Mouse (Mus musculus) left cerebral cortex, adult 9 months (tissue): ENCODE data around the gene Snx9.

Experiments used
- DNase-seq, 2 experiments: peaks; one replicate each; pipeline ENCODE4 v3.0.0; 2022; ENCODE audit warnings: low spot score in 2 of 2

Gene Snx9

GRCm38 (mm10) chr17:5878878-5879277, 37.7 kb downstream of the Snx9 start:
- no peak for DNase-seq

GRCm38 (mm10) chr17:5885474-5885873, 44.3 kb downstream of the Snx9 start:
- DNase-seq, result no peak

DNA sequence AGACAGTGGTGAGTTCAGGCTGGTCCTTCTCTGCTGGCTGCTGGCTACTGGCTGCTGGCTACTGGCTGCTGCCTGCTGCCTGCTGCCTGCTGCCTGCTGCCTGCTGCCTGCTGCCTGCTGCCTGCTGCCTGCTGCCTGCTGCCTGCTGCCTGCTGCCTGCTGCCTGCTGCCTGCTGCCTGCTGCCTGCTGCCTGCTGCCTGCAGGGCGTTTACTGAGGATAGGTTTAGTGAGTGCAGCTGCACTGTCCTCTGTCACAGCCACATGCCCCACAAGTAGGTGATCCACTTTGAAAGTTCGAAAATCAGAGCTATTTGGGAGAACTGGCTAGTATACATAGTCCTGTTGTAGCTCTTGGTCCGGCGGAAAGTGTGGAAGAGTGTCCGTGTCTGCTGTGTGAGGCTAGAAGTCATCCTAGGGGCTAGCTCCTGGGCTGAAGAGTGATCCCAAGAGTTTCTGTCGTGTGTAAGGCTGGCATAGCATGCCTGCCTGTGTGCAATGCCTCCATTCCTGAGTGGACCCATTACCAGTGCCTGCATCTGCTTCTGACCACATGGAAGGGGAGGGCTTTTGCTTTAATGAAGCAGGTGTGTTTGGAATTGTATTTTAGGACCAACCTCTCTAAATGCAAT, 45.2 kb downstream of the Snx9 start:
- DNase-seq, result no peak

- DNase-seq, result peak in 1 of 2 experiments; percentile 48
These were observed 46.0 kb downstream of the Snx9 start for GRCm38 (mm10) chr17:5886943-5887800.

DNA sequence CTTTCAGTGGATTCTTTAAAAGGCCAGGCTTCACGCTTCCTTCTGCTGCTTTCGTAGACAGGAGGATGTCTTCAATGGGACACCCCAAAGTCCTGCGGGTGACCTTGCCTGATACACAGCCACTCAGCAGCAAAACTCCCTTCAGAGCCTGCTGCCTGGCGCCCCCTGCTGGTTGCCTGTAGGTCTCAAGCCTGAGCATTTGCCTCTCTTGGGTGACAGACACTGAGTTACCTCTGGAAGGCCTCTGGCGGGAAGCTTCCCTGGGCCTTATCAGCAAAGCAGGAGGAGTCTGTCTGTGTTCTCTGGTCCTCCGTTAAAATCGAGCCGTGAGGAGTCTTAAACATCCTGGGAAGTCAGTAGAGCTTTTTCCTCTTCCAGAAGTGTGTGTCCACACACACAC, 49.3 kb downstream of the Snx9 start:
- DNase-seq, result peak in 1 of 2 experiments; percentile 75

DNA sequence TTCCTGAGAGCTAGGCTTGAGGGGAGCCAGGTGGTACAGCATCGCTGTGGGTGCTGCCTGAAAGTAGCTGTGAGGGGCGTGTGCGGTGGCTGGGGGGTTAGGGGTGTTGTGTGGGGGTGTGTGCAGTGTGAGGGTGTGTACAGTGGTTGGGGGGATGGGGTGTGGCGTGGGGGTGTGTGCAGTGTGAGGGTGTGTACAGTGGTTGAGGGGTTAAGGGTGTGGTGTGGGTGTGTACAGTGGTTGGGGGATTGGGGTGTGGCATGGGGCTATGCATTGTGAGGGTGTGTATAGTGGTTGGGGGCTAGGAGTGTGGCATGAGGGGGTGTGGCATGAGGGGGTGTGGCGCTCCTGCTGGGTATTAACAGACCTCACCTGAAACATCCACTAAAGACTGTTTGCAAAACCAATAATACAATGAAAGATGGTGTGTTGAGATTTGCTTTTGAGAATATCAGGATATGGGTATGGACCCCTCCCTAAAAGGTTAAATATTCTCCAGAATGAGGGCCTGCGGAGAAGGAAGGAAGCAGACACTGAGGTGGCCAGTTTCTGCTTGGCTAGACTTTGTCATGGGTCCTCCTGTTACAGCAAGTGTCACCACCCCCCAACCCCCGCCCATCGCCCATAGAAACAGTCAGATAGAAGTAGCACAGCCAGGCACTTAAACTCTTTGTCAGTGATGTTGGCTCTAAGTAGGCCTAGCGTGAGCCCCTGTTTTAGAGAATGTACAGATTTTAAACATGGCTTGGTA, 51.0 kb downstream of the Snx9 start:
- no peak for DNase-seq

DNA sequence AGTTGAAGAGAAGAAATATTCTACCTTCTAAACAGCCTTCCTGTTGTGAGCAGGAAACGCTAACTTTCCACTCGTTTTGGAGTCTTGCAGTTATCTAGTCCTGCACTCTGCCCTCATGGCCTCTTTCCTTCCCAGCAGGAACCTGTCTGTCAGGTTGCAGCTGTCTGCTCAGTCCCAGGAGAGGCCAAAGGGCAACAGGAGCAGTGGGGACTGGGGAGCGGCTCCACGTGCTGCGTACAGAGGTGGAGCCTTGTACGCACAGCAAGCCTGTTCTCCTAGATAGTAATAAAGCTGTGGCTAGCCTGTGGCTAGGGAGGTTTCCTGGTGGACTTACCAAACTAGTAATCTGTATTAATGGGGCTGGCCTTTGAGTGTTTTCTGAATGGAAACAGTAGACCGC, 52.0 kb downstream of the Snx9 start:
- DNase-seq, result no peak

DNA sequence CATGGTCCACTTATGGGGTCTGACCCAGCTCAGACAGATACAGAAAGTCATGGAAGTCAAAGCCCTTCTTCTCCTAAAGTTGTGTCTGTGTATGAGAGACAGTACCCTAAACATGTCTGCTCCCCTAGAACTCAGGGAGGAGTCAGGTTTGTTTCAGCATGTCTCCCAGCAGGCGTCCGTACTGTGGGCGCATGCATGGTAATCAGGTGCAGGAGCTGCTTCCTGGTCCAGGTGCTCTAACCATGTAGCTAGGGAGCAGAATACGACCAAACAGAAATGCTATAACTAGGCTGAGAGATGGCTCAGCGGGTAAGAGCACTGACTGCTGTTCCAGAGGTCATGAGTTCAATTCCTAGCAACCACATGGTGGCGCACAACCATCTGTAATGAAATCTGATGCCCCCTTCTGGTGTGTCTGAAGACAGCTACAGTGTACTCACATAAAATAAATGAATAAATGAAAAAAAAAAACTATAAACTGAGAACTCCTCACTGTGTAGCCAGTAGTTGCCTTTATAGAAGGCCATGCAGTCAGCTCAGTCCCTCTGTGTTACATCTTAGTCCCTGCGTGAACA, 52.5 kb downstream of the Snx9 start:
- DNase-seq, result no peak

DNA sequence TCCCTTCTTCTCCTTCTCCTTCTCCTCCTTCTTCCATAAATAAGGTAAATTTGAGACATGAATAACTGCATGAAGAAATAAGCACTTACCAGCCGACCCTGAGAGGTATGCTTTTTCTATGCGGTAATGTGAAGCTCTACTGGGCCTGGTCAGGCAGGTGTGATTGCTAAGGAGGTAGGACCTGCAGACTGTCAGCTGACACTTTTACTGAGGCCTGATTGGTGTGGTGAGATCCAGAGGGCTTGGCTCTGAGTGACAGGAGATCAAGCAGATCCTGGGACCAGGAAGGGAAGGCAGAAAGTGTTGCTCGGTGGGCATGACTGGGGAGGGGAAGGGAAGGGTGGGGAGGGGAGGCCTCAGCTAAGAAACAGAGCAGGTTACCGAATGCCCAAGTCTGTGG, 54.9 kb downstream of the Snx9 start:
- DNase-seq, result no peak

DNA sequence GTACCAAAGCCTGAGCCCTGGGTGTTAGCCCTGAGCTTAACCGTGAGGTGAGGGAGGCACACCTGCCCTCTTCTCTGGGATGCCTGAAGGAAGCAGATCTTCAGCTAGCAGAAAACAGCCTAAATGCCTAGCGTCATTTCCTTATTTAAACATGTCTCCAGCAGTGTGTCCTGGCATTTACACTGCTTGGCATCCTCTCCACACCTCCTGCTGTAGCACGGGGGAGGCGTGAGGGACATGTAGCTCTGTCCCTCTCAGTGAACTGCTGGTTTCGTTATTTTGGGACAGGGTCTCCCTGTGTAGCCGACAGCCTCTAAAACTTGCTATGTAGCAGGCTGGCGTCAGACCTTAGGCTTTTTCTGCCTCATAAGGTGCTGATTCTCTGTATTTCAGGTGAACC, 55.5 kb downstream of the Snx9 start:
- DNase-seq, result no peak

DNA sequence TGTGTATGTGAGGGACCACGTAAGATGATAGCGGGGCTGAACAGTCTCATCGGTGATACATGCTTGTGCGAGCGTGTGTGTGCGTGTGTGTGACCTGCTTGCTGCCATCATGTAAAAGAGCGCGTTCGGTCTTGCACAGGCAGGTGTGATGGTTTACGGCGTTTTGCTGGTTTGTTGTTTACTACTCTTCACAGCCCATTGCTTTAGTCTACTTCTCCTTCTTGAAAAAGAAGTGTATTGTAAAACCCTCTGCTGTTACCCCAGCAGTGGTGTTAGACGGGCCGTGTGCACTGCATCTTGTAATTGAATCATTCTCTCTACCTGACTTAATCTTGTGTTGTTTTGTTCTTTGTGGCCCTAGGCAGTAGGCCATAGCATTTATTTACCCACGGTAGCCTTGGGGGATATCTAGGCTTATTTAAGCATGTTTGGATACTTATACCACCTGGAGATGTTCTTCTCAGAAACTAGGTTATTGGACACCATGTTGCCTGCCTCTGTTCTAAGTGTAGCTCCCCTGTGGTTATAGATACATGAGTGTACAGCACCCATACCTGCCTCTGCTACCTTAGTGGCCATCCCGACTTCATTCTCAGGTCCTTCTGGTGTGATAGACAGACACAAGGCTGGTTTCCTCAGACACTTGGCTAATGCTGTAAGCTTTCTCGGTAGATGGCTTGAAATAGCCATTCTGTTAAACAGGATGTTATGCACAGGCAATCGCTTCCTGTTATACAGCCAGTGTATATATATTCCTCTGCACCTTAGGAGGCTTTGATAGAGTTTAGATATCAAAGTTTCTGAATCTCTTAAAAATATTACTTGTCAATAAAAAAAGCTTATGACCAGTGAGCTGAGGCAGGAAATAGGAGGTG, 56.4 kb downstream of the Snx9 start:
- DNase-seq, result no peak

DNA sequence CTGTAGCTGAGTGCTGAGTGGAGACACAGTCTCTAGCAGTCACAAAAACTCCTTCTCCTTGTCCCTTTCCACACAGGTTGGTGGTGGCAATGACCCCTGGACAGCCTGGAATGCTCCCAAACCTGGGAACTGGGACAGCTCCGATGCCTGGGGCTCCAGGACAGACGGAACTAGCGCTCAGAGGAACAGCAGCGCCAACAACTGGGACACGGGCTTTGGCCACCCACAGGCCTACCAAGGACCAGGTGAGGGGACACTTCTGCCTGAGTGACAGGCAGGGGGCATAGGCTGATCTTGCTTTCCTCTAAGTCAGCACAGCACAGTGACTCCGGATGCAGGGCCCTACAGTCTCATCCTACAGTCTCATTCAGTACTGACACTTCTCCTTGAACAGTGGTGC, 58.1 kb downstream of the Snx9 start:
- no peak for DNase-seq

DNA sequence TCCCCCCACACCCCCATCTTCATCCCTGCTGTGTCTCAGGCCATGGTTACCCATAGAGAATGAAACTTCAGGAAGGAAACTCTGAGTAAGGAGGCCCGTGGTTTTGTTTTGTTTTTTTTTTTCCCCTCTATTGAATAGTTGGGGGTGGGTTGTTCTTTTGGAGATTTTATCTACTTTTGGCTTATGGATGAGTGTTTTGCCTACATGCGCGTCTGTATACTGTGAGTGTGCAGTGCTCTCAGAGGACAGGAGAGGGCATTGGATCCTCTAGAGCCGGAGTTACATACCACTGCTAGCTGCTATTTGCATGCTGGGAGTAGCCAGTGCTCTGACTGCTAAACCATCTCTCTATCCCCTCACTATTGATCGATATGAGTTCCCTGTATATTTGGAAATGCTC, 60.3 kb downstream of the Snx9 start:
- no peak for DNase-seq

- no peak for DNase-seq
These were observed 62.6 kb downstream of the Snx9 start for GRCm38 (mm10) chr17:5903630-5904301.

GRCm38 (mm10) chr17:5909681-5910080, 68.6 kb downstream of the Snx9 start:
- no peak for DNase-seq

- peak in 1 of 2 experiments; percentile 50 for DNase-seq
These were observed 70.5 kb downstream of the Snx9 start for GRCm38 (mm10) chr17:5911591-5911990.

DNA sequence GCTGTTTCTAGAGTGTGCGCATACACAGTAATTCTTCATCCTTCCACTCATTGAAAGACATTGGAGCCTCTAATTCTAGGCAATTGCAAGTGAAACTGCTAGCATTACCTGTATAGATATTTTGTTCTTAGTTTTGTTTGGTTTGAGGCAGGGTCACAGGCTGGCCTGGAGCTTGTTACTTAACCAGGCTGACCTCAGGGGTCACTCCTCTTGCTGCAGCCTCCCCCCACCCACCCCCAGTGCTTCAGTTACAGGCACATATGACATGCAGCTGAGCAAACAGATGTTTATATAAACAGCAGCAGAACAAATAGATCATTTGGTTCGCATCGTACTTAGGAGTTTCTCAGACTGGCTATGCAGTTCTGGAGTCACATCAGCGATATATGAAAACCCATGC, 71.7 kb downstream of the Snx9 start:
- DNase-seq, result no peak

DNA sequence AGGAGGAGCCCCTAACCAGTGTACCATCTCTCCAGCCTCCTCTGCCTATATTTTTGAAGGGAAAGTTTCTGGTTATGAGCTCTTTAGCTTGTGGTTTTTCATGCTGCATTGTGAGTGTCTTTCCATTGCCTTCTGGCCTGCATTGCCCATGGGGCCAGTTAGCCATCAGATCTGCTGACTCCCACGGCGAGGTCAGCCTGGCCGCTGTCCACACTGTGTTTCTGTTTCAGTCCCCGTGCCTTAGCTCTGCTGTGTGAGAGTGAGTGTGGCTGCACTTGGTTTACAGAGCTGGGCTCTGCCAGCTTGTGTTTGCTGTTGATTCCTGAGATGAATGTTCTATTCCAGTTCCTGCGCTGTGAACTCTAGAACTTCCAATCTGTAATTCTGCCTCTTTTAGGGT, 73.1 kb downstream of the Snx9 start:
- no peak for DNase-seq

GRCm38 (mm10) chr17:5921954-5922353, 80.8 kb downstream of the Snx9 start:
- no peak for DNase-seq

DNA sequence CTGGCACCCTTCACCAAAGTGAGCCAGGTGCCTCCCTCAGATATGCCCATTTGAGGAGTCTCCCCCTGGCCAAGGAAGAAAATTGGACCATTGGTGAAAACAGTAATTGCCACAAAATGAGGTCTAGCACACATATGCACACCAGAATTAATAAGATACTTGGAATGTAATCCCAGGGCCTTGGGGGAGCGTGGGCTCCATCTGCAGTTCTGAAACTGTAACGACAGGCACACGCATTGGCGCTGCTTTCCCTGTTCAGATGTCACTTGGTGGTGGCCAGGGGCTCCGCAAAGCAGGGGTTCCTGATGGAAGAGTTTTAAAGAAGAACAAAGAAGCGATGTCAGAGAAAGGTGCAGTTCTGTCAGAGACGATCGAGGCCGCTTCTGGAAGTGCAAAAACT, 82.2 kb downstream of the Snx9 start:
- DNase-seq, result peak in 1 of 2 experiments; percentile 55

GRCm38 (mm10) chr17:5924238-5924637, 83.1 kb downstream of the Snx9 start:
- DNase-seq, result peak in 1 of 2 experiments; percentile 54
